Mouse (Mus musculus): ENCODE measurements around the gene Gas2.

Gas2 gene

GRCm38 (mm10) chr7:51964681-51965080 is 102.9 kb downstream of the Gas2 start:
- peak; percentile 47 to 58 for DNase-seq (ENCODE audit: low spot score in 2 of 2)

GRCm38 (mm10) chr7:51967581-51967980 is 105.8 kb downstream of the Gas2 start:
- DNase-seq (ENCODE audit: low spot score in 2 of 2): no peak

DNA sequence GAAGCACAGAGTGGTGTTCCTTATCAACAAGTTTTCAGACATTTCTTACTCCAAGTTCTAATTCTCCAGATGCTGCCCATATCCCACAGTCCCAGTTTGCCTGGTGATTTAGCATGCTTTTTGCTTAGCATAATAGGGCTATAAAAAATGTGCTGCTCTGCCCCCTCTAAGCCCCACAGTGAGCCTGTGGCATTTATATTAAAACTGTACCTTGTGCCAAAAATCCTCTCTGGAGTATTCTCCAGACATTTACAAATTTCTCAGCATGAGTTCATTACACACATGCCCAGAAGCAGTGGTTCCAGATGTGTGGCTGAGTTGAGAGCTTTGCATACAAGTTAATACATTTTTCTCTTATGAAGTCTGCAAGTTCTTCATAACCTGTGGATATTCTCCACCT is 107.6 kb downstream of the Gas2 start:
- DNase-seq (ENCODE audit: low spot score in 2 of 2): no peak

- peak; percentile 63 to 64 for DNase-seq (ENCODE audit: low spot score in 2 of 2)
Measured at GRCm38 (mm10) chr7:51972252-51972855, 110.5 kb downstream of the Gas2 start.

- DNase-seq (ENCODE audit: low spot score in 2 of 2): no peak
Measured at GRCm38 (mm10) chr7:51973091-51973490, 111.3 kb downstream of the Gas2 start.

DNA sequence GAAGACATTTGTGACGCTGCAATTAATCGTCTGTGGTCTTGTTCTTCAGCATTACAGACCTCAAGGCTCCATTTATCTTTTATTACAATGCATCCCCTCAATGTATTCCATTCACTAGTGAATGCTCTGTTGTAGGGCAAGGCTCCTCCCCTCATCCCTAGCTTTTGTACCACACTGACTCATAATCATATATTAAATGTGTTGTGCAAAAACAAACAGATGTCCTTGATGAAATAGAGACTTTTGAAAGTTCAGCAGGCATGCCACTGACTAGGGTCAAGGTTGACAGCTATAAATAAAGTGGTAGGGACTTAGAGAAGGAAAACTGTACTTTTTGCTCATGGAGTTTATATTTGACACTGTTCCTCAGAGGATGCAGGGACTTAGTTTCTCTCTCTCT is 111.7 kb downstream of the Gas2 start:
- DNase-seq (ENCODE audit: low spot score in 2 of 2): no peak

GRCm38 (mm10) chr7:51975181-51975580 is 113.4 kb downstream of the Gas2 start:
- DNase-seq (ENCODE audit: low spot score in 2 of 2): no peak

- peak in 1 of 2 experiments; percentile 37 for DNase-seq (ENCODE audit: low spot score in 2 of 2)
Measured at GRCm38 (mm10) chr7:51979271-51979670, 117.5 kb downstream of the Gas2 start.

- DNase-seq (ENCODE audit: low spot score in 2 of 2): peak; percentile 33 to 46
Measured at GRCm38 (mm10) chr7:51982303-51982702, 120.5 kb downstream of the Gas2 start.

- no peak for DNase-seq (ENCODE audit: low spot score in 2 of 2)
Measured at GRCm38 (mm10) chr7:51985763-51986162, 123.9 kb downstream of the Gas2 start.

GRCm38 (mm10) chr7:51986909-51987308 is 125.1 kb downstream of the Gas2 start:
- no peak for DNase-seq (ENCODE audit: low spot score in 2 of 2)

GRCm38 (mm10) chr7:51991020-51991419 is 129.2 kb downstream of the Gas2 start:
- no peak for DNase-seq (ENCODE audit: low spot score in 2 of 2)

GRCm38 (mm10) chr7:52005511-52006295 is 143.9 kb downstream of the Gas2 start, which contains the start of gene Svip:
Gene Svip (minus strand): TSS chr7:52006018.
- DNase-seq (ENCODE audit: low spot score in 2 of 2): peak; percentile 93 to 95

DNA sequence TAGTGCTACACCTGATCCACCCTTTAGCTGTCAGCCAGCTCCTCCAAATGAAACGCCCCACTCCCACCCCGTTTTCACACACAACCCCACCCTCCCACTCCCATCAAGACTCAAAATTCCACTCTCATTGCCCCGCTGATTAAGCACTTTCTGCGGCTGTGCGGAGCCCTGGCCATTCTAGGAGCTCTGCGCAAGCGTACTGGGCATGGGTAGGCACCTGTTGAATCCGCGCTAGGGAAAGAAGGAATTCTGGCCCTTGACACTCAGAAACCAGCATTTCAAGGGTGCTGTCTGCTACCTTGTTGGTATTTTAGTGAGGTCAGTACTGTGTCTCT is 144.4 kb downstream of the Gas2 start:
- DNase-seq (ENCODE audit: low spot score in 2 of 2): no peak

- DNase-seq (ENCODE audit: low spot score in 2 of 2): no peak
Measured at GRCm38 (mm10) chr7:52007138-52007537, 145.3 kb downstream of the Gas2 start.

- DNase-seq (ENCODE audit: low spot score in 2 of 2): no peak
Measured at GRCm38 (mm10) chr7:52013457-52013856, 151.6 kb downstream of the Gas2 start.

GRCm38 (mm10) chr7:52015180-52015579 is 153.4 kb downstream of the Gas2 start:
- DNase-seq (ENCODE audit: low spot score in 2 of 2): no peak

- DNase-seq (ENCODE audit: low spot score in 2 of 2): no peak
Measured at GRCm38 (mm10) chr7:52015628-52016027, 153.8 kb downstream of the Gas2 start, which contains the start of gene 1700015G11Rik. Gene 1700015G11Rik (minus strand): TSS chr7:52015728.

- no peak for DNase-seq (ENCODE audit: low spot score in 2 of 2)
Measured at GRCm38 (mm10) chr7:52022039-52022438, 160.2 kb downstream of the Gas2 start.

DNA sequence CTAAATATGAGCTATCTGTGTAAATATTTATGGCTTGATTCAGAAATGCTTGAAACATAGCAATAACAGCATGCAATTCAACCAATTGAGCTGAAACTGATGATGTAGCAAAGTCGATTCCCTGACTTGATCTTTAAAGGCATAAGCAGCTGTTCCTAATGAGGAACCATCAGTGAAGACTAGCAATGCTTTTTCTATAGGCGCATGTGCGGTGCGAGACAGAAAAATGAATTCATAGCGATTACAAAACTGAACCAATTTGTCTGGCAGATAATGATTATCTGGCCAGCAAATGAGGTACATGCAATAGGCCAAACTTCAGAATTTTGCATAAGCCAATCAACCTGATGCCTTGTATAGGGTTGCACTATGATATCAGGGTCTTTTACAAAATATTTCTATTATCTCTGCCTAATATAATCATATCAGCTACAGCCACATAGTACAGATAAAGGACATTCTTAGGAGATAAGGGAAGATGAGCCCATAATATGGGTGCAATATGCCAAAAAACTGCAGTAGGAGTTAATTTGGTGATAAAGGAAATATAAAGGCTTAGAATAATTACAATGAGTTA is 162.3 kb downstream of the Gas2 start:
- no peak for DNase-seq (ENCODE audit: low spot score in 2 of 2)

- peak; percentile 35 to 68 for DNase-seq (ENCODE audit: low spot score in 2 of 2)
Measured at GRCm38 (mm10) chr7:52037600-52038582, 176.1 kb downstream of the Gas2 start.
